Mouse (Mus musculus) retina, postnatal 1 day (tissue): ENCODE data around the gene Romo1.
A peak's percentile ranks its signal among the peaks of the same experiment; 100 is the strongest.
"Not testable (repeated sequence)": the region's sequence is repeated elsewhere in the genome, so short reads cannot be mapped to it uniquely, and the experiment has no call there.

Experiments
- DNase-seq: peaks from one replicate; pipeline ENCODE4 v3.0.0-alpha.2; 2012

Gene Romo1

GRCm38 (mm10) chr2:156143953-156144724 is at the start of gene Romo1, which contains the start of gene Nfs1:
Gene Romo1, plus strand, starts transcription at chr2:156144039.
Gene Nfs1, minus strand, starts transcription at chr2:156144186.
- peak; percentile 99 for DNase-seq

GRCm38 (mm10) chr2:156110627-156111357 is 33.0 kb upstream of the Romo1 start:
- DNase-seq = peak; percentile 58

GRCm38 (mm10) chr2:156111358-156112079 is 32.3 kb upstream of the Romo1 start, which contains the start of the genes Cpne1 and Rbm12:
Gene Cpne1, minus strand, starts transcription at chr2:156111965.
Gene Rbm12, minus strand, starts transcription at chr2:156111978.
- DNase-seq = peak; percentile 95

DNA sequence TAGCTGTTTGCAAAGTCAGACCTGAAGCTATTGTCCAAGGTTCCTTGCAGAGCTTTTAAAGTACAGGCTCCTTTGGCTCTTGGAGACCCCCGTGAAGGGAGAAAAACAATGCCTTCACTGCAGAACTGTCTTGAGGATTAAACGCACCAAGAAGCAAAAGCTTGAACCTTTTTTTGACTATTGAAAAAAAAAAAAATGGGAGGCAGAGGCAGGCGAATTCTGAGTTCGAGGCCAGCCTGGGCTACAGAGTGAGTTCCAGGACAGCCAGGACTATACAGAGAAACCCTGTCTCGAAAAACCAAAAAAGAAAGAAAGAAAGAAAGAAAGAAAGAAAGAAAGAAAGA is 31.8 kb upstream of the Romo1 start:
- not testable (repeated sequence) for DNase-seq

- no peak for DNase-seq
Measured at GRCm38 (mm10) chr2:156119566-156119965, 24.3 kb upstream of the Romo1 start.

GRCm38 (mm10) chr2:156123731-156124130 is 20.1 kb upstream of the Romo1 start:
- DNase-seq = no peak

GRCm38 (mm10) chr2:156126992-156127391 is 16.8 kb upstream of the Romo1 start, which contains the start of gene Gm28036:
Gene Gm28036, minus strand, starts transcription at chr2:156127092.
- DNase-seq = no peak

DNA sequence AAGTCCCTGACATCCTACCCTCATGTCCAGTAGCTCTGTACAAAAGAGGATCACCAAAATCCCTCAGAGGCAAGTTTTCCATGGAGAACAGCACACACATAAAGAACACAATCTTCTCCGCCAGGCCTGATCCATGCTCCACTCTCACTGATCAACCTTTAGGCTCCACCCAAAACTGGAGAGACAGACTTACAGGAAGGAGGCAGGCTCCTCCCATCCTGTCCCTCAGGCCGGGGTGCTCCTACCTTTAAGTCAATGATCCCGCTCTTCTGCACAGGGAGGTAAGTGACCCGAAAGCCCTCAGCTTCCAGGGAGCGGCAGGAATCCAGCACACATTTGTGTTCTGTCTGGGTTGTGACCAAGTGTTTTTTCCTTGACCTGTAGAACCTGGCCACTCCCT is 9.7 kb upstream of the Romo1 start:
- no peak for DNase-seq

DNA sequence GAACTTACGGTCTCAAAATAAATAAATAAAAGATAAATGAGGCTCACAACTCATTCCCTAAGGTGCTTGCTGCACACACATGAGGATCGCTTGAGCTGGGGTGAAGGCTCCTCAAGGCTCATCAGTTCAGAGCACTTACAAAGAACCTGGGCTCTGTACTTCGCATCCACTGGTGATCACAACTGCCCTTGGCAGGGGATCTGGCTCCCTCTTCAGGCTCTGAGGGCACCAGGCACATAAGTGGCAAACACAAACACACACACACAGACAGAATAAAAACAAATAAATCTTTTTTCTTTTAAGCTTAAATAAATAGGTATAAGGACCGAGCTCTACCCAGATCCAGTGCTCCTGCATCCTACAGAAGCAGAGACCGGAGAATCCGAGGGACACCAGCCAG is 8.1 kb upstream of the Romo1 start:
- no peak for DNase-seq

- no peak for DNase-seq
Measured at GRCm38 (mm10) chr2:156142820-156143219, 1.0 kb upstream of the Romo1 start.

DNA sequence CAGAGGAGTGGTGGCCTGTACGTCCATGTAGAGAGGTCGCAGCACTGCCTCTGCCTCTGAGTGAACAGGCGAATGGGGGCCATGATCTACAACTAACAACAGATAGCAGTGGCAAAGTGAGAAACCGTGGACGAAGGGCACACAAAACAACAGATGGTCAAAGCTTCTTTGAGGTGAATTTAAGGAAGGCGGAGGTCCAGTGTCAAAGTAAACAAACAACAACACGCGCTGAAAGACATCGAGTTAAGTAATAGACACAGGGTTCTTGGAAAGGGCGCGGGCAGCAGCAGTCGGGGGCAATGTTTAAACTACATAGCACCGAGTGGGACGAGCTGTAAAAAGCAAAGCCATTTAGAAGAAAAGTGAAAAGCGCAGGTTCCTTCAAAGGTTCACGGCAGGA is 472 bp upstream of the Romo1 start:
- no peak for DNase-seq

DNA sequence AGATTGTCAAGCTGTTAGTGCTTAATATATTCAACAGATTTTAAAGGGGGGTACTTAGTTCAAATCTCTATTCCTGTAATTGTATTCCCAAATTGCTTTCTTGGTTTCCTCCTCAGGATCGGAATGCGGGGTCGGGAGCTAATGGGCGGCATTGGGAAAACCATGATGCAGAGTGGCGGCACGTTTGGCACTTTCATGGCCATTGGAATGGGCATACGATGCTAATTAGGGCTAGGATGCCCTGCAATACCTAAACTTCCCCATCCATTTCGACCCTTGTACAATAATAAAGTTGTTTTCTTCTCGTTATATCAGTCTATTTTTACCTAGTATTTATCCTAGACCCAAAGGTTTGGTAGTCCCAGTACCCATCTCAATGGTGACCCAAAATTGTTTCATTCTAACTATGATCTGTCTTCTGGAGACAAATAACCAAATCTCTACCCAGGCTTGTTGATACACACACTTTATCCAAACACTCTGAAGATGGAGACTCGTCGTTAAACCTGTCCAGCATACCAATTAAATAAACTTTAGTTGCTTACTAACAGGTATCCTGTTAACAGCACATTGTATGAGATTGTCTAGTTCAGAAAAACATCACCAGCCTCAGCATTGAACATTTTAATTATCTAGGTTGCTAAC is 1.8 kb downstream of the Romo1 start:
- no peak for DNase-seq

GRCm38 (mm10) chr2:156146272-156146989 is 2.6 kb downstream of the Romo1 start:
- DNase-seq = no peak

GRCm38 (mm10) chr2:156147316-156147915 is 3.6 kb downstream of the Romo1 start:
- DNase-seq = no peak

DNA sequence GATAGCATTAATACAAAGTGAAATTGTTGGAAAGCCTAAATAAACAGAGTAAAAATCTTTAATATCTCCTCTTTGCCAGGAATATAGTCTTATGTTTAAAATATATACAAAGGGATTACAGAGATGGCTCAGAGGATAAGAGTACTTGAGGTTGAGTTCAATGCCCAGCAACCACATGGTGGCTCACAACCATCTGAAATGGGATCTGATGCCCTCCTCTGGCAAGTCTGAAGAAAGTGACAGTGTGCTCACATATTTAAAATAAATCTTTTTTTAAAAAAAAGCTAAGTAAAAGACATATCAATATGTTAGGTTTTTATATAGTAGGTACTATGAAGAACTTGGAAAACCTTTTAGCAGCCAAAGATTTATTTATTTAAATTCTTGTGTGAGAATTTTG is 7.7 kb downstream of the Romo1 start:
- DNase-seq = no peak

DNA sequence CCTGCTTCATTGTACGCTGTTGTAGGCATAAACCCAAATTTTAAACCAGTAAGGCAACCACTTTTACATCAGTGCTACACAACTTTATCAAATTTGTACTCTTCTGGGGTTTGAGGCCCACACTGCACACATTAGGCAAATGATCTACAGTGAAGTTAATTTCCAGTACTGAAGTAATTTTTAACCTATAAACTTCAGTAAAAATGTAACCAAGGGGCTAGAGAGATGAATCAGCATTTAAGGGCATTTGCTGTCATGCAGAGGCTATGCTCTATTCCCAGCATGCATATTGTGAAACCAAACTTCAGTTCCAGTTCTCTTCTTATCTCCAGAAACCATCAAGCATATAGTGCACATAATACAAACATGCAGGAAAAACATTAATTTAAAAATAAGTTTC is 21.6 kb downstream of the Romo1 start:
- no peak for DNase-seq

GRCm38 (mm10) chr2:156166557-156166956 is 22.7 kb downstream of the Romo1 start:
- DNase-seq = no peak

DNA sequence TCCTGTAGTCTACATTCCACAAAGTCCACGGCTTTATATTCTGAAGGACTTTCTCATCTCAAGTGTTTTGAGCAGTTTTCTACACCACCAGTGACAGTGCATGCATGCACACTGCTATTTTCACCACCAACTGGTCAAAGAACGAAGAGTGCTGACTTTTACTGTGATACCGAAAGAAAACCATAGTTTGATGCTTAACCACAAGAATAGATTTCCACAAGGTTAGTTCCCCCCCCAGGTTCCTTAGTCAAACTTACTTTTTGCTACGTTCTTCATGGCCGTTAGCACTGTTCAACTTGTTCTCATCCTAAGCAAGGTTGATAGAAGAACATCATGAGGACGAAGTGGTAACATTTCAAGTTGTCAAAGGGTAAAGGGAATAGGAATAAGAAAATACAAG is 33.2 kb downstream of the Romo1 start:
- no peak for DNase-seq

DNA sequence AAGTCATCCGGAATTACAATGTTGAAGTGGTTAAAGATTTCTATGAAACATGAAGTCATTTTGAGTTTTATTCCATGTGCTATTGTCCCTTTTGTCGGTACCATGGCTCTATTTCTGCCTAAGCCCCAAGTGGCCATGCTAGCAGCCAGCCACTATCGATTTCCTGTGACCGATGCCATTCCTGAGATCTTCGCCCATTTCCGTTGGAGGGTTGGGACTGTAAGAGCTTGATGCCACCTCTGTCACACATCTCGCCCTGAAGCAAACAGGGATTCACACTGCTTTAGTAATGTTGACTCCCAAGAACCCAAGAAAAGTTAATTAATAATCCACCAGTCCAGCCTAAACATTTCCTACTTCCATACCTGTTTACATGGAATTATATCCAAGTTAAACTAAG is 33.8 kb downstream of the Romo1 start:
- DNase-seq = no peak

DNA sequence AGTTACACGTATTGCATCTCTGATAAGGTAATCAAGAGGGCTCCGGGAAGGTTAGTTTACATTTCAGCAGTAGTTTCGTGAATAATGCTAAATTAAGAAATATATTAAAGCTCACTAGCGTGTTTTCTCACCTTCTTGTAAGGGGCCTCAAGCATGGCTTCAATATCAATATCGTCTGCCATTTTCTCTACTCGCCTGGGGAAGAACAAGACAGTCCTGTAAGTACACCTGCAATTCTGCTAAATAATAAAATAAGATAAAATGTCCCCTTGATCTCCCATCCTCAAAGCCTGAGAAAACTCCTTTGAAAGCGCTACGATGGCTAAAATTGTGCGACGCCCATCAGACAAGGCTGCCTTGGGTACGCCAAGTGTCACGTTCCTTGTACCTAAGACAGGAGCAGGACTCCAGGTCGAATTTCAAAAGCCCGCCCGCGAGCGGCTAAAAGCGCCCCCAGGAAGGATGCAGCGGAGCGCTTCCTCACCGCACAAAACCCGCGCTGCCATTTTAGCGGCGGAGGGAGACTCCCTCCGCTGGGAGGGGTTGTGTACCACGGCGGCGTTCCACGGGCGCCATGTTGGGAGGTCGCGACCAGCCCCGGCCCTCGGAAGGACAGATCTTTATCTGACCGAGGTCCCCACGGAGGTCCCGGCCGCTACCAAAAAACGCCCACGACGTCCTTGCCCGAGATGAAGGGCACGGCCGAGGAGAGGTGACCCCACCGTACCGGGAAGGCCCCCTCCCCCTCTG is 35.4 kb downstream of the Romo1 start:
- DNase-seq = peak; percentile 90

DNA sequence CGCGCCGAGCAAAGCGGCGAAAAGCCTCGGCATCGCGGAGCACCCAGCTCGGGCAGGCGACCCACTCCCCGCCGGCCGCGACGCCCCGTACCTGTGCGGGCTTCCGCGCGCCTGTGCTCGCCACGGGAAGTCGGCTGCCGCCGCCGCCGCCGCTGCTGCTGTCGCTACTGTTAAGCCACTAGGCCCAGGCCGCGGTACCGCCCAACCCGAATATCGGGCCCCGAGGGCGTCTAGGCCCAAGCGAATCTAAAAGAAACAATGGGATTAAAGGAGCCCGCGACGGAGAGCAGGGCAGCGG is 35.9 kb downstream of the Romo1 start:
- DNase-seq = no peak
